Mouse (Mus musculus) layer of hippocampus, adult 2 months (tissue): ENCODE measurements at regions not wholly inside any gene's neighbourhood (a gene's known extent, or its start where the extent isn't known, plus 50 kb on each side); places are given as distances from the start of the nearest gene placed in this dataset.
A peak's percentile ranks its signal among the peaks of the same experiment; 100 is the strongest.

Experiments used
- DNase-seq, 2 experiments: peaks; one replicate each; pipeline ENCODE4 v3.0.0; 2022; ENCODE audit warnings: low spot score in 2 of 2
- H3K27ac ChIP-seq: fragments of 200-600 bp; 2 replicates; pipeline ENCODE4 v1.8.1; 2022
- H3K4me3 ChIP-seq: fragments of 200-600 bp; 2 replicates; pipeline ENCODE4 v1.8.1; 2022; ENCODE audit warnings: mild to moderate bottlenecking
- CTCF ChIP-seq: fragments of 200-600 bp; conservative IDR thresholded peaks from 2 replicates; pipeline ENCODE4 v1.8.1; 2022; ENCODE audit warnings: antibody characterized with exemption, mild to moderate bottlenecking, moderate library complexity

- Histone ChIP-seq H3K27ac (peak overlapping the region; percentile 75), H3K4me3 (no peak overlapping the region)
- TF ChIP-seq CTCF: no peak
- DNase-seq: no peak
These were observed 61.2 kb upstream of the Arntl start for GRCm38 (mm10) chr7:113146108-113146507.

GRCm38 (mm10) chr7:113146526-113146925, 60.7 kb upstream of the Arntl start:
- no peak for TF ChIP-seq CTCF
- H3K4me3 ChIP-seq: no peak overlapping the region
- peak overlapping the region; percentile 75 for H3K27ac ChIP-seq
- no peak for DNase-seq

GRCm38 (mm10) chr7:113147391-113148332, 59.6 kb upstream of the Arntl start:
- no peak for DNase-seq
- Histone ChIP-seq H3K27ac (peak overlapping the region; percentile 76), H3K4me3 (no peak overlapping the region)
- no peak for TF ChIP-seq CTCF

GRCm38 (mm10) chr7:113148700-113149099, 58.6 kb upstream of the Arntl start:
- TF ChIP-seq CTCF: no peak
- Histone ChIP-seq H3K27ac (peak overlapping the region; percentile 76), H3K4me3 (no peak overlapping the region)
- no peak for DNase-seq

GRCm38 (mm10) chr7:113149966-113150470, 57.2 kb upstream of the Arntl start:
- no peak overlapping the region for H3K4me3 ChIP-seq
- no peak for DNase-seq
- no peak for TF ChIP-seq CTCF
- H3K27ac ChIP-seq: peak overlapping the region; percentile 74

- H3K27ac ChIP-seq: peak overlapping the region; percentile 77
- TF ChIP-seq CTCF: no peak
- DNase-seq: no peak
- no peak overlapping the region for H3K4me3 ChIP-seq
These were observed 56.5 kb upstream of the Arntl start for GRCm38 (mm10) chr7:113150789-113151188.

GRCm38 (mm10) chr7:113151499-113151898, 55.8 kb upstream of the Arntl start:
- Histone ChIP-seq H3K27ac (peak overlapping the region; percentile 77), H3K4me3 (no peak overlapping the region)
- DNase-seq: no peak
- TF ChIP-seq CTCF: no peak

GRCm38 (mm10) chr7:113153386-113153785, 53.9 kb upstream of the Arntl start:
- DNase-seq: no peak
- Histone ChIP-seq H3K4me3 (no peak overlapping the region), H3K27ac (0 out of 2 replicates have a peak overlapping the region, but pooled peaks have one; percentile 10)
- TF ChIP-seq CTCF: no peak

GRCm38 (mm10) chr7:113154066-113154465, 53.2 kb upstream of the Arntl start:
- peak overlapping the region; percentile 43 for H3K27ac ChIP-seq
- TF ChIP-seq CTCF: no peak
- no peak overlapping the region for H3K4me3 ChIP-seq
- no peak for DNase-seq

GRCm38 (mm10) chr7:113156366-113156765, 50.9 kb upstream of the Arntl start:
- DNase-seq: no peak
- TF ChIP-seq CTCF: no peak
- Histone ChIP-seq H3K4me3 (no peak overlapping the region), H3K27ac (peak overlapping the region; percentile 82)

- peak; percentile 17; the same call in 1 of the 2 replicates for TF ChIP-seq CTCF
- no peak for DNase-seq
- Histone ChIP-seq H3K27ac (peak overlapping the region; percentile 82), H3K4me3 (no peak overlapping the region)
These were observed 50.2 kb upstream of the Arntl start for GRCm38 (mm10) chr7:113156861-113157747.
